Mouse (Mus musculus) common myeloid progenitor, adult 5-6 weeks (primary cell): ENCODE results near the gene Dlg2. TPM values are rescaled to one million over a fixed set of nuclear protein-coding genes. Genes with fewer than 3 reads are reported as not detected.

ENCODE experiments used
- ATAC-seq: replicated peaks from 2 replicates; pipeline ENCODE4 v1.8.0; 2016; ENCODE audit warnings: low read depth, mild to moderate bottlenecking, moderate TSS enrichment, inconsistent platforms; ENCODE audit not compliant: poor library complexity, severe bottlenecking
- total RNA-seq: library from RNA; stranded (forward); fragments of 200-1000, 187-1606 nt; gene quantifications from 2 replicates; pipeline ENCODE4 v1.2.3, GENCODE M21; 2017

Dlg2 gene
- total RNA-seq, 1 experiment from 2014 or later = 1.6 TPM

DNA sequence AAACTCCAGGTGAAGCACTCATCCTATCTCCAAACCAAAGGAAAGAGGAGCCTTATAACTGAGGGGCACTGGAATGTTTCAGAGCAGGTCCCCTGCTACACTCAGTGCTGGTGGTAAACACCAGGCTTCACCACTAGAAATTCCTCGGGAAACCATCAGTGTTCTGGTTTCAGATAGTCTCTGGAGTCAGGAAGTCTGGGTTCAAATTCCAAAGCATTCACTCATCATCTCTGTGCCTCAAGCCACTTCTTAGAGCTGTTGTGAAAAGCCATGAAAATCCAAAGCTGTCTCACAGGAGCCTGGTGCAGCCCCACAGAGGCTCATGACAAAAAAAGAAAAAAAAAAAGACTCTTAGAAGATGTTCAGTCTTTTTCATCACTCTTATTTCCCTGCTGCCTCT, 1369.3 kb downstream of the Dlg2 start:
- ATAC-seq = no peak

DNA sequence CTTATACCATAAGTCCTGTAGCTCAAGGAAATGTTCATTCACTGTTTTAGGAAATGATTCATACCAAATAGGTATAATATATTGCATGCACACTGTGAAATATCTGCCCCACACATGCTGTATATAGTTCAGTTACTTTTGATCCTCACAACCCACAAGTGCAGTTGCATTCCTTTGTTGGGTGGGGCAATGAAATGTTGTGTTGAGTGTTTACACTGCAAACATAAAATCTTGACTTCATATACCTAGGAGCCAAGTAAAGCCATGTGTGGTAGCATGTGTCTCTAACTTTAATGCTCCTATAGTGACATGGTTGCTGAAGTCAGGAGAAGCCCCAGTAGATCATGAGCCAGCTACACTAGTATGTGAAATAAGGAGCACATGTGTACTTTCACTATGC, 1372.9 kb downstream of the Dlg2 start:
- ATAC-seq = no peak

DNA sequence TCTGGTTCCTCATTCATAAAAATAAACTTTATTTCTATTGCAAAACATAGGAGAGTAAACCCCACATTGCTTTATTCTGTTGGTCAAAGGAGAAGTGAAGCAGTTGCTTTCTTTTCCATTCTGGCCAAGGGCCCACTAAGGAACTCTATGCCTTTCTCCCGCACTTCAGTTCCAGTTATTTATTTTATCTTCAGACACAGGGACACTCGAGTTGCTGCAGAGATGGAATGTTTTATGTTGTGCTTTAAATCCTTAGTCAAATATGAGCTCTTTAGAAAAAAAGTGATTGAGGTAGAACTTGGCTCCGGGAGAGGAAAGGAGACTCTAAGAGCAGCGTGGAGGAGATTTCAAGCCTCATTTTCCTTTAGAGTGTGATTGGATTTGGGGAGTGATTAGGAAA, 1377.2 kb downstream of the Dlg2 start:
- no peak for ATAC-seq

DNA sequence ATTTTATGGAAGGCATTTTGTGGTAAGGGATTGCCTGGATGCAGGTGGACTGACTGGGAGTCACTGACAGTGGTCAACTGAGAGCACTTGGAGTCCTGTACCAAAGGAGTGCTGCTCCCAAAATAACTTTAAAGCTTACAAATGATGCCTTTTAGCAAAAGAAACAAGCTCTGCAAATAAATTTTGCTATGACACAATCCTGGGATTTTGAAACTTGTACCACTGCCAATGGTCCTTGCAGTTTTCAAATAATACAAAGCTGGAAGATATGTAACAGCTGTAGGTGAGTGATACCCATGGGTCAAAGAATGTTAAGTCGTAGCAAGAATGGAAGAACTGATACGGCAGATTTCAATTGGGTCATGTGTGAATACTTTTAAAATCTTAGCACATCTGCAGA, 1380.5 kb downstream of the Dlg2 start:
- no peak for ATAC-seq

DNA sequence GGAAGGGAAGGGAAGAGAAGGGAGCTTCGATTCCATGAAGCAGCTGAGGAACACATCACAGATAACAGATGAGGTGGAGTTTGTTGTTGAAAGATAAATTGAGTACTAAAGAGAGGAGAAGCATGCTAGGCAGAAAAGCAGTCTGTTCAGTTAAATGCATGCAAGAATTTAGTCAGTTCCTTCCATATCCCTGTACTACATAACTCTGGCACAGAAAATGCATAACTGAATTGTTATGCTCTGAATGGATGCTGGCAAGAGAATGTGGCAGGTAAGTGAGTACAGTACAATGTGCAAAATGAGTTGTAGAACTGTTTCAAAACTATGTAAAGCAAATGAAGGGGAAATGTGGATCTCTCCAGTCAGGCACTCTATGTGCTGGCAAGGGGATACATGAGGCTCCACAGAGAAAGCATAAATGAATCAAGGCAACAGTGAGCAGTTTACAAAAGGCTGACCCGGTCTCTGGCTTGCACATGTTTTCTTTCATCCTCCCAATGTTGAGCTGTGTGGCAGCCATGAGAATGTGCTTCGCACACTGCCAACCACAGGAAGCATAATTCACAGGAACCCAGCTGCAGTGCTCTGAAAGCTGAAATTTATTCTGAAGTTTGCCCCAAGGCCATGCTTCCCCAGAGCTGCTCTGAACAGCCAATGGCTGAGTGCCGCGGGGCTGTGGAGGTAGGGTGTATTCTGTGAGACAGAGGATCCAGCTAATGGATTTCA, 1386.5 kb downstream of the Dlg2 start:
- no peak for ATAC-seq

DNA sequence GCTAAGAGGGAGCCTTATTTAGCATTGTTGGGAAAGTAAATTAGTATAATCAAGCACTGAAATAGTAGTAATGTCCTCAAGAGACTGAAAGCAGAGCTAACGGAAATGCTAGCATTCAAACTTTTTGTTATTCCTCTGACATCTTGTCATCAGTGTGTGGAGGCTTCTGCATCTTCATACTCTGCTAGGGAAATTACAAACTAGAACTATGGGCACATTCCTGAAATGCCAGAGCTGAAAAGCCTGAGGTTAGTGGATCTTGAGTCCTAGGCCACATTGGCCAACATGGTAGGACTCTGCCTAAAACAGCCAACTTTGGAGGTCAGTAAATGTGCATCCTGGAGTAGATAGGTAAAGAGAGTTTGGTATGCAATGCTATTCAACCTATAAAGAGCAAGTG, 1392.4 kb downstream of the Dlg2 start:
- ATAC-seq = no peak

DNA sequence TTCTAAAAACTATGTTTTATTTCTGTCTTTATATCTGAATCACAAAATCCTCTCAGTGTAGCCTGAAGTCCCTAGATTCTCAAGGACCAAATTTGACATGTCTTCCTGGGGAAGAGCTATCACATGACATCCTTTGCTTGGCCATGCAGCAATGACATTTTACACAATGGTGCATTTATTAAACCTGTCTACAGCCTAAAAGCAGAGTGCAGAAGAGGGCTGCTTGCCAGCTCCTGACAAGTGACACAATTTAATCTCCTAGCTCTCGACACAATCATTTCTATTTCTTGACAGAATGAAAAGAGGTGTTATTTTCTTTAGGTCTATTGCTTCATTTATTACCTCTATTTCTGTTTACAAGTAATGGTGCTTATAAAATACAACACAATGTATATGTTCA, 1400.4 kb downstream of the Dlg2 start:
- ATAC-seq = no peak

DNA sequence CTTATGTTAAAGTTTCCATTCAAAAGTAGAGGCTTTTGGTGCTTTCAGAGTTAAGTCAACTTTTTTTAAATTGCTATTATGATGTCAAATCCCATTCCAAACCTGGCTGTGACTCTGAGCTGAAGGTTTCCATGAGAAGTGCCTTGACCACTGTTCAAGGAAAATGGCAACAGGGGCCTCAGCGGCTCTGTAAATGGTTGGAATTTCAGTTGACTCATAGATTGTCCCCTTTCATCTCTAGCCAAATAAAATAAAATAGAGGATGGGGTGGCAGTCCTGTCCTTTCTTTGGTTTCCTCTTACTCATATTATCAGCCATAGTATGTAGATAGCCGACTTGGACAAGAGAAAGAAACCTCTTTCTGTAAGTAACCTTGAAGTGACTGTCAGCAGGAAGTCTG, 1401.3 kb downstream of the Dlg2 start:
- no peak for ATAC-seq

DNA sequence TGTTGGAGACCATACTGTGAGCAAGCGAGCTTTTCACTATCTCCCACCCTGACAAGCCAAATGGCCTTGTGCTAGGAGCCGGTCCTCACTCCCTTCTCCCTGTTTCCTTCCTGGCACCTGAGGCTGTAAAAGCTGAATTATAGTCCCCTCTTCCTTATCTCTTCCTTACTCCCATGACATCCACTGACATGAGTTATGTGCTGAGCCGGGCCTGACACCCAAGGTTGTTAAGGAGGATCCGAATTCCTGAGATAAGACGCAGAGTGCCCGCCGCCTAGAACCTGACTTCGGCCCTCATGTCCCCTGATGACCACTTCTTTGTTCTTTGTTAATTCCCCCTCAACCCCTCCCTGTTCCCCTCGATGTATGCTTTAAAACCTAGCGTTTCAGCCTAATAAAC, 1409.9 kb downstream of the Dlg2 start:
- ATAC-seq = no peak

DNA sequence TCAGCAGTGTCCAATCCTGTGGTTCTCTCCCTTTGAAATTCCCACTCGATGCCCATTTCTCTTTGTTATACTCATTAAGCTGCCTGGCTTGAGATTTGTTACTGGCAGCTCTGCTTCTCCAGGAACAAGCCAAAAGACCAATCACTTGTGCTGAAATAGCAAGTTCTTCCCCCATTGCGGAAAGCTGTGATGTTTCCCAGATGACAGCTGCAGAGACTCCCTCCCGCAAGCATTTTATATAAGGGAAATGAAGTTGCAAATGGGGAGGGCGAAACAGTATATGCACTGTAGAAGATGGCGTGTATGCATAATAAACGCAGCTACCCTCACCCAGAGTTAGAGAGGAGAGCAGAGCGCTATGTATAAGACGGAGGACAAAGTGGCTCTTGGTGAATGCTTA, 1417.5 kb downstream of the Dlg2 start:
- no peak for ATAC-seq

DNA sequence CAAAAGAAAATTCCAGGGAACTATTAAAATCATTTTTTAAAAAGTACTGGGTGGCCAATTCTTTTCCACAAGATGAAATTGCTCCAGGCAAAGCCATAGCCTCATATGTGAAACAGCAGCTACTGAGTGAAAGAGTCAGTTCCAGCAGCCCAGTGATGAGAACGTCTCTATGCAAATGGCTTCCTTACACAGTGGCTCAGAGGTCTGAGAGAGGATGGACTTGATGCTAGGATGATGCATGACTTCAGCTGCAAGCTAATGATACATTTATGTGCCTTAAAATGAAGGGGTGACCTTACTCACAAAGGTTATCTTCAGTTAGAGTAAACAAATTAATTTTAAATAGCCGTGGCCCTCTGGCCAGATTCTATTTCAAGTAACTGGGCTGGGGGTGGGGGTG, 1420.5 kb downstream of the Dlg2 start:
- ATAC-seq = no peak

DNA sequence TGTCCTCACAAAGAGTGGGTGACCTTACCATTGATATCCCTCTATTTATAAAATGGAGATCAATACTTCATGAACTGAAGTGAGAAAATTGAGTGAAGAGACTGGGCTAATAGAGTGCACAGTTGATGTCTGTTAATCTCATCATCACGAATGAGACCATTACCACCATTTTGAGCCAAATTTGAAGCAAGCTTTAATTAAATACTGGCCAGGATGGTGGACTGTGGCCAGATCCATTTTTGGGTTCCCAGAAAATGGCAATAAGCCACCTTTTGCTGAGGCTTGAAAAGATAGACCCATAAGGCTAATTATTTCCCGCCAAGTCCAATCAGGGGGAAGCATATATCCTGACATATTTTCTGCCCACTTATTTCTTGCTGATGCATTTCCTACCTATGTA, 1421.0 kb downstream of the Dlg2 start:
- ATAC-seq = no peak

DNA sequence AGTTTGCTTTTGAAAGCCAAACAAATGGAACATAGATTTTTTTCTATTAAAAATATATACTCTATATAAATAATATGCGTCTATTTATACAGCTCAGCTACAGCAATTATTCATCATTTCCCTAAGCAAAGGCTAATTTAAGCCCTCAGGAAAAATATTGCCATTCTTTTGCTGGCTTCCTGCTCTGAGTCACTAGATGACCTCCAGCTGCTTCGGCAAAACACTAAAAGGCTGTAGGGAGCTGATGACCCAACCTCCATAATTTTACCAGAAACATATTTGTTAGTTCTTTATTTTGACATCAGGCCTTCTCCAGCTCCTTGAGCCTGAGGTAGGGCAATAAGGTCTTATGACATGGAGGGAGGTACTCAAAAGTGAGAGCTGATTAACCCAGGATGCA, 1426.0 kb downstream of the Dlg2 start:
- no peak for ATAC-seq

DNA sequence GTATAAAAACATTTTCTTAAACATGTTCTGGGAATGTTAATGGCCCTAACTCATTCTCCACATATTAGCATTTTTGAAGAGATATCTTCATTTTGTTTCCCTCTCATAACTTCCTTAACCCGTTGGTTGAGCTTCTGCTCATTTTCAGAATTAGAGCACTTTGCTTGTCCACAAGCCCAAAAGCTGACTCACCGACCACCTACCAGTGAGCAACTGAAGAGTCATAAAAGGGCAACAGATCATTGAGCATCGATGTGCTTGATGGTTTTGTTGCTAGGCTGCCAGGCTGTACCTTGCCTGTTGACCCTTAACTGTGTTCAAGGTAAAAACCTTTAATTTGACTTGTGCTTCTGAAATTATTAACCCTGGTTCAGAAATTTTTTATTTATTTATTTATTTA, 1440.3 kb downstream of the Dlg2 start:
- ATAC-seq = no peak

DNA sequence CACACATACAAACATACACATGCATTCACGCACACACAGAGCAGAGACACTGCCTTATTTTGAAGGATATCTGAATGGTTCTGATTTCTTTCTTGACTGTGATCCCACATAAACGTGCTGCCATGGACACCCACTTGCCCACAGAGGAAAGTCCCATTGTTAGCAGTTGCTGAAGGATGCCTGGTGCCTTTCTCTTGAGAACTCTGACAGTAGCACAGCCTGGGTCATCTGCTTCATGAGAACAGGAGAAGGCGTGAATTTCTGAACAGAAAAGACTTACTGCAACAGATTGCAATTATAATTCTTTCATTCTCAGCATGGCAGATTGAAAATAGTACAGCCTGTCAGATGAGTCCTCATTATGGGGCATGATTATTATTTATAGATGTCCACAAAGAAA, 1442.6 kb downstream of the Dlg2 start:
- no peak for ATAC-seq

DNA sequence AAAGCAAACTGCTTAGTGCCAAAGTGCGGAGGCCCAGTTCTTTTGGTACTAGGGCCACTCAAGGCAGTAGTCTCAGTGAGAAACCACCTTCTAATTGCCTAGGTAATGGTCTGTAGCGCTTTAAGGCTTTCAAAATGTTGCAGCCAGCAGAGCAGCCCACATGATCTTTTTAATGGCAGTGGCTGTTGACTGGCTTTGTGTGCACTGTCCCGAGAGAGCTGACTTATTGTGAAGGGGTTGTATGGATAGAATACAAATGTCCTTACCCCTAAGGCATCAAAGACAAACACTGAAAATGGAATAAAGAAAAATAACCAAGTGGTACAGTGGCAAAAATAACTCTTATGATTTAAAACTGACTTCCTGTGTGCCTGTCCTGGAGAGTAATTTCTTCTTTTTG, 1443.3 kb downstream of the Dlg2 start:
- ATAC-seq = no peak

DNA sequence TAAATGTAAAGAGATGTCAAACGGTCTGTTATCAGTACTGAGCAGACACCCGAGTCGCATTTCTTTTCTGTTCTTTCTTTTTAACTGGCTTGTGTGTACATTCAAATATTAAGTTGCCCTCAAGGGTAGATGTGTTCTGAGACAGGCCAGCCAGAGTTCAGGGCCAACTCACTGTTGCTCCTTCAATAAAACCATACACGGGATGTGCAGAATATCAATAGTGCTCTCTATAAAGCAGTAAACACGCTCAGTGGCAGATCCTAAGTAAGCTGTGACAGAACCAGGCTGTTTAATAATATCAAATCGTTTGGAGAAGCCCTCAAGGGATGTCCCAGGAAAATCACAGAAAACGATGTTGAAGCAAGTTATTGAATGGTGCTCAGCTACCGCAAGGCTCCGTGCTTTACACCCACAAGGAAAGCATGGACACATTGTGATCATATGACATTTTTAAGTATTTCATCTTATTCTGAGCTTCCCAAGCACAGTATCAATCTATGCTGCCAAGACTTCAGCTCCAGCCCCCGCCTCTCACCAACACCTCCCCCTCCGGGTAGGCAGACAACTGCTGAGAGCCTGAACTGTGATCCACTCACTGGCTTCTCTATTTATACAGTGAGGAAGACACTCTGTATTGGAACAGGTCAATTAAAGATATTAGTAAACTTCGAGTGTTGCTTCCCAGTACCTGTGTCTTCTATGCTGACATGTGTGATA, 1458.6 kb downstream of the Dlg2 start:
- no peak for ATAC-seq

DNA sequence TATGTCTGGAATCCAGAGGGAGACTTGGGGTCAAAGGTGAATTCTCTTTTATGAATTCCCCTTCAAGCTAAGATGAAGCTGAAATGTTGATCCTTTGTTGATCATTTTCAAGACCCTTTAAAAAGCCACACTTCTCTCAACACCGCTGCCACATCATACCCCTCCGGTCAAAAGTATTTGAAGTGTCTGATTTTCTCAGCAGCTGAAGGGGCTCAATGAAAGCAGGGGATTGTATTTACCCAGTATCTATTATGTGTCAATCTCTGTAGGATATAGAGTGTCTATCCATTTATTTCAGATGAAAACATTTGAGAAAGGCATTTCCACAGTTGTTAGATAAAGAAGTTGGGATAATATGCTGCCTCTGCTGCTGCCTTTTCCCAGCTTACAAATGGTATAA, 1459.7 kb downstream of the Dlg2 start:
- ATAC-seq = no peak

DNA sequence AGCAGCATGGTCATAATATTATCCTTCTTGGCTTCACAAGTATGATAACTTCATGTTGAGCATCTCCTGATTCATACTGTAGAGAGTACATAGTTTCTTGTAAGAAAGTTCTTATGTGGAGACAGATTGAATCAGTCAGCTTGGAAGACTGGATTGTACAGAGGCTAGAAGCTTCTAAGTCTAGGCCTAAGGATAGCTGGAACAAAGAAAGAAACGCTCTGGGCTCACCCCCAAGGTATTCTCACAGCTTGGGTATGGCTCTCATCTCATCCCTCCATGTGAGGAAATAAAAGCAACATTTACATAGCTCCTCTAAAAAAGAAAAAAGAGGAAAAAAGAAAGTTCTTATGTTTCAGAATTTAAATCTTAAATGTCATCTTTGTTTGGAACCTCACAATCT, 1466.8 kb downstream of the Dlg2 start:
- no peak for ATAC-seq

DNA sequence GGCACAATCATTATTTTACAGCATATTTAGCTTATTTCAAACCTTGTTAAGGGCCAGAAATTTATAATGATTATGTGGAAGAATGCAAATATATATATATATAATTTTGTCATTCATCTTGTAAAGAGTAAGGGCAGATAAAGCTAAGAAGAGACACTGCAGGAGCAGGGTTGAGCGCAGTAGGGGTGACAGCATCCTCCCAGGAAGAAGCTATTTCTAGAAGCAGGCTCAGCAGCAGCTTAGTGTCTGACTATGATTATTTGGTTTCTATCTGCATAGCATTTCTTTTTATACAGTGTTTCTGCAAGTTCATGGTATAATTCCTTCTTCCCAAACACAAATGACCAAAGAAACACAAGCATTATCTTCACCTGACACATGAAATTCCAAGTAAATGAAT, 1479.1 kb downstream of the Dlg2 start:
- no peak for ATAC-seq

DNA sequence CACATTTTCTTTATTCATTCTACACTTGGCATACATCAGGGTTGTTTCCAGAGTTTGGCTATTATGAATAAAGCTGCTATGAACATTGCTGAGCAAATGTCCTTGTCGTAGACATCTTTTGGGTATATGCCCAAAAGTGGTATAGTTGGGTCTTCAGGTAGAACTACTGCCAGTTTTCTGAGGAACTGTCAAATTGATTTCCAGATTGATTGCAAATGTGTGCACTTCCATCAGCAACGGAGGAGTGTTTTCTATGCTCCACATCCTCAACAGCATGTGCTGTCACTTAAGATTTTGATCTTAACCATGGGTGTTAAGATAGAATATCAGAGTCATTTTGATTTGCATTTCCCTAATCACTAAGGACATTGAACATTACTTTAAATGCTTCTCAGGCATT, 1486.5 kb downstream of the Dlg2 start:
- ATAC-seq = no peak

DNA sequence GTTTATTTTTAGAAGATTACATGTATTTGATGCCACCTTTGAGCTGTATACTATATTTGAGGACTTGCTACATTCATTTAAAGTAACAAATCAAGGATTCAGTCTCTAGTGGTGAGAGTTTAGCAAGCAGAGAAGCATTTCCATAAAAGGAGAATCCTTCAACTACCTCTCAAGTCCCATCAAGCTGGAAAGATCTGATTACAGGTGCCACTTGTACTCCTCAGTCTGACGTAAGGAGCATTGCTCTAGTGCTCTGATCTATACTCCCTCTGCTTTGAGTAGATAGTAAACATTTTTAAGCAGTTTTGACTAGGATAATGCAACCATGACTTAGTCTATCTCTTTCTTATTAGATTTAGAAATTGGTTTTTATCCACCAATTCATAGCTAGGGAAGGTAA, 1496.5 kb downstream of the Dlg2 start:
- no peak for ATAC-seq
